Mouse (Mus musculus): Measurements from ENCODE around the gene Grap.
"Not testable (repeated sequence)": the region's sequence is repeated elsewhere in the genome, so short reads cannot be mapped to it uniquely, and the experiment has no call there.

Grap gene

DNA sequence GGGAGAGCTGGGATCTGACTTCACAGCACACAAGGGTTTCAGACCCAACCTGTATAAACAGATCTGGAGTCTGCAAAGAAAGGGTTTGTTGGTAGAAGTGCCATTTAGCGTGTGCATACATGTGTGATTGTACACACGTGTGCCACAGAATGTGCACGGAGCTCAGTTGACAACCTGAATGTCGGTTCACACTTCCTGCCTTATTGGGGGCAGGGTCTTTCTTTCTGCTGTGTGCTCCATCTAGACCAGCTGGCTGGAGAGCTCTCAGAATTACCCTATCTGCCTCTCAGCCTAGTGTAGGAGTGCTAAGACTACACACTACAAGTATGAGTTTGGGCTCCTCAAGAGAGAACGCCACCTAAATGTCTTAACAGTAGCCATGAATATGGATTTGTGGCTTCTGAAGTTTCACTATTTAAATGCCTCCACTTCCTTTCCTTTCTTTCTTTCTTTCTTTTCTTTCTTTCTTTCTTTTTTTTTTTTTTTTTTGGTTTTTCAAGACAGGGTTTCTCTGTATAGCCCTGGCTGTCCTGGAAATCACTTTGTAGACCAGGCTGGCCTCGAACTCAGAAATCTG, 13.4 kb upstream of the Grap start:
- DNase-seq (ENCODE audit: low read depth), result no peak

DNA sequence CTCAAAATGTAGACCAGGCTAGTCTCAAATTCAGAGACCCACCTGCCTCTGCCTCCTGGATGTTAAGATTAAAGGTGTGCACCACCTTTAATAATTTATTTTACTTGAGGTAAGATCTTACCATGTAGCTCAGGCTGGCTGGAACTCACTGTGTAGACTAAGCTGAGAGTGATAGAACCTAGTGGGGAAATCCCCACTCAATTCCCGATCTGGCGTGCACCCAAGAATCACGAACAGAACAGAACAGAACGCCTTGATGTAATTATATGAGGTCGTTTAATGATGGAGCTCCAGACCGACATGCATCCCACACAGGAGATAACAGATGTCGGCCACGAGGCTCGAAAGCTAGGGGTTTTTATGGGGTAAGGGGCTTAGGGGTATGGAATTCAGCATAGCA, 12.5 kb upstream of the Grap start:
- not testable (repeated sequence) for DNase-seq (ENCODE audit: low read depth)

DNA sequence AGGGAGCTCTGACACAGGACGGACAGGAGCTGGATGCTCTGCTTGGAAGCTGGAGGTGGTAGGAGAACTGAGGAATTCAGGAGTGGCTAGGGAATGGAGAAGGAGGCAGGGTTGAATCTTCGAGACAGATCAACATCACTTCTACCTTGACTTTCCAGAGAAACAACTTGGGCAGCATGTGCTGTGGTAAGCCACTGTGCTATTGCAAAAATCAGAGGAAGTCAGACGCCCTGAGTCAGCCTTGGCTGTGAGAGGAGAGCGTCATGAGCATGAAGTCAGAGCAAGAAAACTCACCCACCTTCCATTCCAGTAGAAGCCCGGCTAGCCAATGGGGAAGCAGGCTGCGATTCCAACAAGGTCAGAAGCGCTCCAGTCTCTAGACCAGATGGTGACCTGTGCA, 11.0 kb upstream of the Grap start:
- DNase-seq (ENCODE audit: low read depth), result peak; percentile 47

DNA sequence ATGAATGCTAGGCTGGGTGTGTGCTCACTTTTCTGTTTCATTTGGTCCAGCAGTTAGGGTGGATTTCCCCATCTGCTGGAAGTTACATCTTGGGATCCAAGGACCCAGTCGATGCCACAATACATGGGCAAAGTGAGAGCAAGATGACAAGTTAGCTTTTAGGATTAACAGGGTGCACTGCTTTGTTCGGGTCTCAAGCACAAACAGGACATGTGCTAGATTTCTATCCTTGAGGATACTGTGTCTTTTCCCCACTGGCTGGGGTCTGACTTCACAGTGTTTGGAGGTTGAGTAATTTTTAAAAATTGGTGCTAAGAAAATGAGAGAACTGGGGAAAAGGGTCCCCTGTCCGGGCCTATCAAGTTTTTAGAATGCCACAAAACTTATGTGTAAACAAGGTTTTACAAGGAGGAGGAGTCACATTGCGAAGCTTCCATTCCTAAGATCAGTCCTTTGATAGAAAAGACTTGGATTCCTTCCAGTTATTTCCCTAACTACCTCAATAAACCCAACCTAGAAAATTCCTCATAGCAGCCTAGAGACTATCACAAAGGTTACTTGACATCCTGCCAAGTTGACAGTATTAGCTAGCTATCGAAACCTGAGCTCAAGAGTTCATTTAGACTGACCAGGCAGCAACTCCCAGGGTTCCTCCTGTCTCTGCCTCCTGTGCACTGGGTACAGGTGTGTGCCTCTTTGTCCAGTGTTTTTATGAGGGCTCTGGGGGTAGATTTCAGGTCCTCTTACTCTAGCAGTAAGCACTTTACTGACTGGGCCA, 9.7 kb upstream of the Grap start:
- DNase-seq (ENCODE audit: low read depth), result no peak

DNA sequence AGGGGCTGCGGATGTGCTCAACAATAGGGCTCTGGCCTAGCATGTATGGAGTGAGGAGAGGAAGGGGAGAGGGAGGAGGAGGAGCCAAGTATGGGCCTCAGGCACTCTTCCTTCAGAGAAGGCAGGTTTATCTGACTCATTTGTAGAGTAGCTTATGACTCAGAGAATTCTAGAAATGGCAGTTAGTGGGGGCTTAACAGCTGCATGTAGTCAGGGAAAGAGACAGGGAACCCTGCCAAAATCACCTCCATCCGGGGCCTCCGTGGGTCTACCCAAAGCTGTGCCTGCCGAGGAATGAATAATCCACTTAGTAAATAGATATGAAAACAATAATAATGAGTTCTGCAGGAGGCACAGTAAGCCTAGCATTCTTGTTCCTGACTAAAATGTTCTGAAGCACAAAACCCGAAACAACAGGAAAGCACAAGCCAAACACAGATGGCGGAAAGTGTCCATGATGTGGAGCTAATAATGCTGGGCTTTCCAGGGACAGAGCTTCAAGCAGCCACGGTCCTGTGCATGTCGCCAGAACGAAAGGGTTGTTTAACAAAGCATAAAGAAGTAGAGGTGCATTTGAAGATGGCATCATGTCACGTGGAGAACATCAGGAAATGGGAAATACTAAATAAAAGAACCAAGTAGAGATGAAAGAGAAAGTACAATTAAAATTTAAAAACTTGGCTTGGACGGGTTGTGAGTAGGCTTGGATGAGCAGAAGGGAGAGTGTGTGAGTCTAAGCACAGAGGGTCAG, 8.3 kb upstream of the Grap start:
- peak; percentile 48 for DNase-seq (ENCODE audit: low read depth)

DNA sequence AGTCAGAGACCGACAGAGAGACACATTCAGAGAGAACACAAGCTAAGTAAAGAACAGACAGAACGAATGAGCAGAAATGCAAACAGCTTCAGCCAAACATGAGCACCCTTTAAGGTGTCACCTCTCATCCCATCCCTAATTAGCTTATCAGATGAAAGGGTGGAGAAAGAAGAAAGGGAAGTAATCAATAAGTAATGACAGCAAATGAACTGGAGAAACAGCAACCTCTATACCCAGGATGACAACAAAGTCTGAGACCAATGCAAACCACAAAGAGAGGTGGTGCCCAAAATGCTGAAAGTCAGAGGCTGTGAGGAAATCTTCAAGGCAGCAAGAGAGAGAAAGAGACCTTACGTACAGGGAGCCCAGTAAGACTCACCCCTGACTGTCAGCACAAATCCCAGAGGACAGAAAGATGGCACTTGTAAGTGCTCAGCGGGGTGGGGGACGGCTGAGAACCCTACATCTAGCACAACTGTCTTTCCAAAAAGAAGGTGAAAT, 7.7 kb upstream of the Grap start:
- DNase-seq (ENCODE audit: low read depth), result no peak

DNA sequence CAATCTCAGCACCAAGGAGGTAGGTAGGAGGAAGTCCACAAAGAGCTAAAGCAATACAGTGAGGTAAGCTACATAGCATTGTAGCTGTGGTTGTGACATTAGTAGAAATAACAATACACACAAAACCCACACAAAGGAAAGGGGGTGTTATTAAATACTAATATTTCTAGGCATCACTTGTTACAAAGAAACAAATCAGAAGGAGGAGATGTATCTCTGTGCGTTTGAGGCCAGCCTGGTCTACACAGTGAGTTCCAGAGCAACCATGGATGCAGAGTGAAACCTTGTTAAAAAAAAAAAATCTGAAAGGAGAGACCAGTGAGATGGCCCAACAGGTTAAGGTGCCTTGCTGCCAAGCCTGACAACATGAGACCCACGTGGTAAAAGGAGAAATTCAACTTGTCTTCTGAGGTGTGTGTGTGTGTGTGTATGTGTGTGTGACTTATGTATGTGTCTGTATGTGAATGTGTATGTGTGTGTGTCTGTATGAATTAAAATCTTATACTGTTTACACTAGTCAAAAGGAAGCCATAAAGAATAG, 6.5 kb upstream of the Grap start:
- no peak for DNase-seq (ENCODE audit: low read depth)

DNA sequence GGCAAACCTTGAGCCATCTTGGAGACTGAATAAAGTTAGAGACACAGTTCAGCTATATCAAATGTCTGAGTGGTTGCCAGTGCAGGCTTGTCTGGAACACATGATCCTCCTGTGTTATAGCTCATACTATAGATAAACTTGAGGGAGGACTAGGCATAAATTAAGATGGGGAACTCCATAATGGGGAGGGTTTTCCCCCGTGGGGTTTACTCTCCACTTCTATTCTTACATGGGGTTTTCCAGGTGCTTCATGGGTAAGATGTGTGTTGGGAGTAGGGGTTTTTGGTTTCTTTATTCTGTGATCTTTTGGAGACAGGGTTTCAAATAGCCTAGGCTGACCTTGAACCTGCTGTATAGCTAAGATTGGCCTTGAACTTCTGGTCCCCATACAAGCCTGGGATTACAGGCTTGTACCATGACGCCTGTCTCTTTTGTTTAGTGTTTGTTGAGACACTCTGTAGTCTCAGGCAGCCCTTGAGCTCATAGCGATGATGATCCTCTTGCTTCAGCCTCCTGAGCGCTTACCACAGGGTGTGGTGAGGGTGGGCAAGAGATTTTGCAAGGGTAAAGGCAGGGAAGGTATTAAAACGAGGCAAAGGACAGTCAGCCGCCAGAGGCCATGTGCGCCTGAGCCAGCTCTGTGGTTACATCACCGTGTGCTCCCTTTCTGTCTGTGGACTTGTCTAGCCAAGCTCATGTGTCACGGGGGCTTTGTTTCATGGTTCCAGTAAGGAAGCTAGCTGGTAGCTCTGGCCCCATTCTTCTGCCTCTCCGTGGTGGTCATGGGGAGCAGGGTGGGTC, 5.8 kb upstream of the Grap start:
- DNase-seq (ENCODE audit: low read depth), result no peak

DNA sequence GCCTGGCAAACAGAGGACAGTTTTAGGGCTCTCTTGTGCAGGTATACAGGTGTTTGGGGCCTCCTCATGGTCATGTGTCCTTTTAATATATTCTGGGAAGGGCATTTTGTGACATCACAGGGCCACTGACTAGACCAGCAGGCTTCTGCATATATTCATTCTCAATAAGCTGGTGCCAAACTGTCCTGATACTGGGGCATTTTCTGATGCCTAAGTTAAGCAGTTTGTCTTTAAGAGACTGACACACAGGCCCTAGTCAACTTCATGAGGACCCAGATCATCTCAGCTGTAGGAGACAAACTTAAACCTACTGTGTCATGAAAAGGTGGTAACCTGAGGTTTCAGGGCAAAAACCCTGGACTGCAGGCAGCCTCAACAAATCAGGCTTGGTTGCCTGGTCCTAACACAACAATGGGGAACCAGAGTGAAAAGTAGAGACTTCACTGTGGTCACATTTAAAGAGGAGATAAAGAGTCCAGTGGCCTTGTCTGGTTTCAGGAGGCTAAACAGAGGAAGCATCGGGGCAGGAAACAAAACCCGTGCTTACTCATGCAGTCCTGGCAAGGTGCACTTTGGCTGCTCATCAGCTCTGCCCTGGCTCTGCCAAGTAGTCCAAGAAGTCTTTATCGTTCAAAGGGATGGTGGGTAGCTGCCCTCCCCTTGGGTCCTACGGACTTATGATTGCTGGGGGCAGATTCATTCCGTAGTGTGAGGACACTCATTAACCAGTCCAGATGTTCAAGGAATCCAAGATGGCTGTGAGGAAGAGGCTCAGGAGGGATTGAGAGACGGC, 4.9 kb upstream of the Grap start:
- peak; percentile 52 for DNase-seq (ENCODE audit: low read depth)

DNA sequence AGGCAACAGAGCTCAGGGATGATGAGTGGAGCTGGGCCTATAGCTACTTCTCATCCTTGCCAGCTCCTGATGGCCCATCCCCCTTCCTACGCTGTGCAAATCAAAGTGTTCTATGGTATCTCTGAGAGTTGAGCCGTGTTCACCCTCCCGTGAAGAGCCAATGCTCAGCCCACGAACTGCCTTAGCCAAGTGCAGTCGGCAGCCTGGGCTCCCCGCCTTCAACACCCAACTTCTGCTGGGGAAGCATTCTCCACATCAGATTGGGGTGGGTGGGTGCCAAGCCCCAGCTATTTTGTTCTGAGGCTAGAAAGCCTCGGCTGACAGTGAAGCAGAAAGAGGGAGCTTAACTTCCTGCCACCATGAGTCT, 4.3 kb upstream of the Grap start:
- DNase-seq (ENCODE audit: low read depth), result no peak

DNA sequence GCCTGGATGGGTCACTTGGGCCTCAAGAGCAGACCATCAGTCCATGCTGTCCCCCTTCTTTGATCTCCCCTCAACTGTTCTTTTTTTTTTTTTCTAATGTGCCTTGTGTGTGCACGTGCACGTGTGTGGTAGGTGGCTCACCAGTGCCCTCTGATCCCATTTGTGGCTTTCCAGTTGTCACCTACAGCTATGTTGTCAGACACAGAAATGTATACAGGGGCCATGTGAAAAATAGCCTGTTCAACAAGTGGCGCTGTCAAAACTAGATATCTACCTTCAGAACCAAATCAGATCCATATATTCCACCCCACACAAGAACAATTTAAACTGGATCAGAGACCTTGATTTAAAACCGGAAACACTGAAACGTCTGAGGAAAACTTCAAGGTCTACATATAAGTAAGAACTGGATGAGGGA, 3.9 kb upstream of the Grap start:
- DNase-seq (ENCODE audit: low read depth), result no peak

DNA sequence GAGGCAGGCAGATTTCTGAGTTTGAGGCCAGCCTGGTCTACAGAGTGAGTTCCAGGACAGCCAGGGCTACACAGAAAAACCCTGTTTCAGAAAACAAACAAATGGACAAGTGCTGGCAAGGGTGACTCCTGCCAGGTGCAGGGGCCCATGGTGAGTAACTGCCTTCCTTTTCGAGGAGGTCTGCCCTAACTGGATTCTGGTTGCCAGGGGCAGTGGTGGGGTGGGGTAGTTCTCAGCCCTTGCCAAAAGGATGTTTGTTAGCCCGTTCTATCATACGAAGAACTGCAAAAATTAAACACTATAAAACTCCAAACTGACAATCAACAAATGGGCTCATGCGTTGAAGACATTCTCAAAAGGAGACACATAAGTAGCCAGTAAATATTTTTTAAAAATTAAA, 3.4 kb upstream of the Grap start:
- DNase-seq (ENCODE audit: low read depth), result no peak

DNA sequence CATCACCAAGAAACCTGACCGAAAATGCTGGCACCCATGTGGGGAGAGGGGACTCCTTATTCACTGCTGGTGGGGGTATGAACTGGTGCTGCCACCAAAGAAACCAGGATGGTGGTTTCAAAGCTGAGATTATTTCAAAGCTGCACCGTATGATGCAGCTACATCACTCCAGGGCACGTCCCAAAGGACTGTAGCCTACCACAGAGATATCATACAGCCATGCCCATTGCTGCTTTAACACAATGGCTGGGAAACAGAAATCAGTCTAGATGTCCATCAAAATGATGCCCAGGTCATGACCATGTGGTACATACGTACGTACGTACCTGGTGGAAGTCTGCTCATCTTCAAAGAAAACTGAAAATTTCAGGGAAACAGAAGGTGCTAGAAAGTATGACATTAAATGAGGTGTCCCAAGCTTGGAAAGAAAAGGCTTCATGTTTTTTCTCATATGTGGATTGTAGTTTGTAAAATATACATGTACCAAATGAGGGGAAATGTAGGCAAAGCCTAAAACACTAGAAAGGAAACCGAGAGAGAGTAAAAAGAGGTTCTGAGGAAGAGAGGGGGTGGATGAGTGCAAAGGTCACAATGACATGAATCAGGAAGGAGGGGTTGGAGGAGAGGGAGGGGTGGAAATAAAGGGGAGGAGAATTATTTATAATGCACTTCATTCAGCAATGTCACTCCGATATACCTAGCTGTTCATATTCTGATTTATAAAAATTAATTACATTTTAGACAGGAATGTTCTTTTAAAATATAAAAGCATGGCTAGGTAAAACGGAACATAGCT, 2.4 kb upstream of the Grap start:
- DNase-seq (ENCODE audit: low read depth), result no peak

DNA sequence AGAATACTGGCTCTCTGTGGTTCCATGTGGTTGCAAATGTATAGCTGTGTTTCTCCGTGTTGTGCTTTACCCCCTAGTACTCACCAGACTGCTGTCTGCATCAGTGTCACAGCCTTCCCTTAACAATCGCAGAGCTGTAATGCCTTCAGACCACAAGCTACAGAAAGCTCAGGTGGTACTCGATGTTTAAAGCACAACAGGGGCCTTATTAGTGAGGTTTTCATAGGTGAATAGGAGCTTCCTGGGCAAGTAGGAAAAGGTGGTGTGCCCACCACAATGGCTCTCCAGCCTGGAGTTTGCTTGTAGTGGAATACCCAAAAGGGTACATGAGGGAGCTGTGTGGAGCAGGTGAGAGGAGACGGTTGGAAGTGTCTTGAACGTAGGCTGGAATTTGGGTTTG, 849 bp upstream of the Grap start:
- DNase-seq (ENCODE audit: low read depth), result no peak

DNA sequence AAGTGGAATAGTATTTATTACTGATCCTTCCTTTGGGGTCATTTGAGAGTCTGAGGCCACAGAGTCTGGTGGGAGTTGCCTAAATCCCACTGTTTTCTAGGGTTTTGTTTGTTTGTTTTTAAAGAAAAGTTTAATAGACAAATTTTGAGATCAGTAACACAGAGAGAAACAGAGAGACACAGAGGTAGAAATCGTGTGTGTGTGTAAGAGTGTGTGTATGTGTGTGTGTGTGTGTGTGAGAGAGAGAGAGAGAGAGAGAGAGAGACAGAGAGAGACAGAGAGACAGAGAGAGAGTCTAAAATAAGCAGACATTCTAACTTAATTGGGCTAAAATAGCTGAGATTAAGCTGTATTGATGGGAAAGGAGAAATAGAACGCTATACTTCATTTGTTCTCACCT, 503 bp downstream of the Grap start:
- DNase-seq (ENCODE audit: low read depth), result no peak

DNA sequence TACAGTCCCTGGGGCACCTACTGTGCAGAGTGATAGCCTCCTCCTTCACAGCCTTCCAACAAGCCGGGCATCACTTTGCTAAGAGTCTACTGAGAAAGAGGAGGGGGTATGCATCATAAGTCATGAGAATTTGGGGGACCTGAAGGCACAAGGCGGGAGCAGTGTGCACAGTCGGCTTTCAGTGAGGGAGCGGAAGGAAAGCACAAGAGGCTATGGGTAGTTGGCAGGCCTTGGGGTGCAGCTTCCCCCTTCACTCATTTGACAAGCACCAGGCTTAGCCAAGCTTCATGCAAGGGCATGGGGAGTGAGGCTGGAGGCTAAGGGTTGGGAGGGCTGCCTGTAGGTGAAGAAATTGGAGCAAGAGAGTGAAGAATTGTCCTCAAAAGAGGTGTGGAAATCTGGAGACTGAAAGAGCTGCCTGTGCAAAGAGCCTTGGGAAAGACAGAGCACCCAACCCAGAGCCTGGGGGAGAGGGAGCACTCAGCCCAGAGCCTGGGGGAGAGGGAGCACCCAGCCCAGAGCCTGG, 1.8 kb downstream of the Grap start:
- DNase-seq (ENCODE audit: low read depth), result no peak

DNA sequence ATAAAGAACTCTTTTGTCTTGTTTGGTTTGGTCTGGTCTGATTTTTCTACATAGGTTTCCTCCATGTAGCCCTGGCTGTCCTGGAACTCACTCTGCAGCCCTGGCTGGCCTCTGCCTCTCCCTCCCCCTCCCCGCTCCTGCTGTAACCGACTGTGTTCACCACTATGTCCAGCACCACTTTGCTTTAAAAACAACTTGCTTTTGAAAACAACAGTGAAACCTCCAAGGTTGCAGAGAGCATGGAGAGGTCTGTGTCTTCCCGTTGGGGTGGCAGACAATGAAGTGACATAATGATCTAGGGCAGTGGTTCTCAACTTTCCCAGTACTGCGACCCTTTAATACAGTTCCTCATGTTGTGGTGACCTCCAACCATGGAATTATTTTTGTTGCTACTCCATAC, 2.6 kb downstream of the Grap start:
- DNase-seq (ENCODE audit: low read depth), result no peak

DNA sequence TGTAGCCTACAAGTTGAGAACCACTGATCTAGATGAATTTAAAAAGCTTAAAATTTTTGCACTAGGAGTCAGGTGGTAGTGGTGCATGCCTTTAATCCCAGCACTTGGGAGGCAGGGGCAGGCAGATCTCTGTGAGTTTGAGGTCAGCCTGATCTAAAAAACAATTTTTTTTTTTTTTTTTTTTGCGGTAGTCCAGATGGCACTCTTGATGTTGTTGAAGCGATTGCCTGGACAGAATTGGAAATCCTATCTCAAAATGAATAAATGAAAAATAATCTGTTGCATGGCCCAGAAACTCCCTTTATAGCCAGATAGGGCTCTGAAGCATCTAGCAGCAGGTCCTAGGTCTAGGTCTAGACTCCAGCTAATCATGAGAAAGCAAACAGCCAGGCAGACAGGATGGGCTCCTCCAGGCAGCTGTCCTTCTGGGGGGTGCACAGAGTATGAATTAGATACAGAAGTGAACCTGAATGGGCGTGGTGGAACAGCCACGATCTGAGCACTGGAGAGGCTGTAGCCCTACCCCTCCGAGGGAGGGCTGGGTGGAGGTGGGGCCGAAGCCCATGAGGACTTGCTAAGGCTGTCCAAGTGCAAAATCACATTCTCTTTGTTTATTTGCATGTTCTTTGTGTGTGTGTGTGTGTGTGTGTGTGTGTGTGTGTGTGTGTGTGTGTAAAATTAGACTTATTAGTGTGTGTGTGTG, 3.2 kb downstream of the Grap start:
- no peak for DNase-seq (ENCODE audit: low read depth)

DNA sequence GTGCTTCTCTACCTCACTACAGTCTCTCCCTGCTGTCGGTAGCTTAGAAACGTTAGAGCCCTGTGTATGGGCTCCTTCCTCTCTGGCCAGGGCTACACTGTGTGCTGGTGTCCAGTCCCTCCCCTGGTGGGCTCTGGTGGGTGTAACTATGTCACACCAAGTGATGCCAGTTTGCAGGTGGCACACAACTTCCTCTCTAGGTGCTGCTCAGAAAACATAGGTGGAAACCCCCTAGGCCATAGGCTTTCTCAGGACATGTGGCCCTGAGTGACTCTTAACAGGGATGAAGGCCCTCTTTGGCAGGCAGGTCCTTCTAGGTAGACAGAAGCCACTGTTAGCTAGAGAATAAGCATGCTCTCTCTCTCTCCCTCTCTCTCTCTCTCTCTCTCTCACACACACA, 4.4 kb downstream of the Grap start:
- DNase-seq (ENCODE audit: low read depth), result no peak

Data from fibroblast of lung, adult 2 months (primary cell).